Mouse (Mus musculus) lung, adult 2 months (tissue): ENCODE data around the gene Galnt10.

Source experiments
- CTCF ChIP-seq: fragments of 200-500 bp; IDR thresholded peaks from 2 replicates; pipeline ENCODE4 v1.5.1; 2011; ENCODE audit warnings: mild to moderate bottlenecking, low read length, control low read depth; ENCODE audit not compliant: insufficient read depth
- POLR2A ChIP-seq: fragments of 200-500 bp; IDR thresholded peaks from 2 replicates; pipeline ENCODE4 v1.6.1; 2011; ENCODE audit warnings: low read depth, mild to moderate bottlenecking, control low read depth, low read length, borderline replicate concordance; ENCODE audit errors: extremely low read depth

DNA sequence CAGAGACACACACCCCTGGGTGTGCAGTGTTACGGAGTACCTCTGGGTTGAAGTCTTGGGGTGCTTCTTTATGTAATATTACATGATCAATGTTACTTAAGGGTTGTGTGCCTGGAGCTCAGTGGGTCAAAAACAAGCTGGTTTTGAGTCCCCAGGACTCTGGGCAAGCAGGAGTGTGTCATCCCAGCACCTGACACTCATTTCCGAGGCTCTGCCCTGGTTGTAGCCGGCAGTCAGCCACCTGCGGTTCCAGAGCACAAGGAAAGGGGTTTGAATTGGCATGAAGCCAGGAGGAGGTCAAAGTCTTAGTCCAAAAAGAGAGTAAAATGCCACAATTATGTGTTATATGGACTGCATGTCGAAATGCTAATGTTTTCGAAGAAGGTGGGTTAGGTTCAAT lies 74.8 kb downstream of the Galnt10 start:
- TF ChIP-seq CTCF: no peak
- TF ChIP-seq POLR2A: no peak
